Mouse (Mus musculus) megakaryocyte, embryonic 14.5 days (primary cell): ENCODE results near the gene Armc8.

Source experiments
- FLI1 ChIP-seq: IDR thresholded peaks from 2 replicates; pipeline ENCODE4 v1.6.1; 2012; ENCODE audit warnings: low read length, inconsistent platforms, mixed read lengths
- GATA1 ChIP-seq: IDR thresholded peaks from 3 replicates; pipeline ENCODE4 v1.6.1; 2012; ENCODE audit warnings: mixed read lengths, low read length, inconsistent platforms, borderline replicate concordance

GRCm38 (mm10) chr9:99580655-99581054, 12.0 kb upstream of the Armc8 start:
- TF ChIP-seq GATA1 = no peak
- TF ChIP-seq FLI1 = no peak
